Mouse (Mus musculus) spleen, adult 2 months (tissue): ENCODE measurements around the gene Slc25a28.

Experiments
- CTCF ChIP-seq: fragments of 200-500 bp; IDR thresholded peaks from 2 replicates; pipeline ENCODE4 v1.5.1; 2011; ENCODE audit warnings: mild to moderate bottlenecking, inconsistent platforms; ENCODE audit not compliant: insufficient read depth, insufficient read length, insufficient replicate concordance; ENCODE audit errors: extremely low read depth
- POLR2A ChIP-seq: fragments of 200-500 bp; IDR thresholded peaks from 2 replicates; pipeline ENCODE4 v1.6.1; 2011; ENCODE audit warnings: low read depth, low read length, inconsistent platforms

DNA sequence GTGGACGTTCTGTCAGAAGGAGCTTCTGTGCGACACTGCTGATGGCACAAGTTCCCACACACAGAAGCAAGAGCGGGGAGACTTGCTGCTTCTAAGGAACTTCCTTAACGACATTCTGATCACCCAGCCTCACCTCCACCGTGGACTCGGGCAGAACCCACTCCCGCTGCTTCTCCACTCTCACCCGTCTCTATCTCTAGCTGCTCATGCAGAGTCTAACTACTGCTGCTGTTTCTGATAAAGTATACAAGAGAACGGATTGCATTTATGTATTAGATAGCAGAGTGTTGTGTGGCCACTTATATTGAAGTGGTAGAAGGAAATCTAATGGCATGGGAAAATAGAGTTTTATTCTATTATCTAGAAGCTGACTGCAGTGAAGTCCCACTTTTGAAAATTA lies 13.9 kb downstream of the Slc25a28 start:
- TF ChIP-seq POLR2A, result no peak
- no peak for TF ChIP-seq CTCF
